Mouse (Mus musculus) lung, adult 2 months (tissue): ENCODE measurements around the gene Shroom3. TPM values are rescaled to one million over a fixed set of nuclear protein-coding genes. Genes with fewer than 3 reads are reported as not detected.

Experiments used
- DNase-seq: peaks from one replicate; pipeline ENCODE4 v3.0.0; 2022
- H3K4me1 ChIP-seq: fragments of 200-500 bp; 2 replicates; pipeline ENCODE4 v1.6.1; 2011; ENCODE audit warnings: low read length; ENCODE audit not compliant: control insufficient read depth, insufficient read depth
- H3K4me3 ChIP-seq: fragments of 200-500 bp; replicated peaks from 2 replicates; pipeline ENCODE3; 2011; ENCODE audit warnings: low read depth, mild to moderate bottlenecking, control low read depth, low read length; ENCODE audit errors: extremely low read depth
- CTCF ChIP-seq: fragments of 200-500 bp; IDR thresholded peaks from 2 replicates; pipeline ENCODE4 v1.5.1; 2011; ENCODE audit warnings: mild to moderate bottlenecking, low read length, control low read depth; ENCODE audit not compliant: insufficient read depth
- POLR2A ChIP-seq: fragments of 200-500 bp; IDR thresholded peaks from 2 replicates; pipeline ENCODE4 v1.6.1; 2011; ENCODE audit warnings: low read depth, mild to moderate bottlenecking, control low read depth, low read length, borderline replicate concordance; ENCODE audit errors: extremely low read depth
- WGBS: fragments of 180-500 bp; shearing (Covaris S2); methylation state at CpG from one replicate; pipeline ENCODE4 v1.1.7; 2018; 5-methylcytosine and 5-hydroxymethylcytosine counted together
- polyA plus RNA-seq: library from polyadenylated mRNA; depleted of rRNA; stranded (reverse); fragments of >200 nt; gene quantifications from 2 replicates; pipeline ENCODE4 v1.2.3, GENCODE M21; 2012

The Shroom3 gene
- polyA plus RNA-seq, 1 experiment: 63.6 TPM

DNA sequence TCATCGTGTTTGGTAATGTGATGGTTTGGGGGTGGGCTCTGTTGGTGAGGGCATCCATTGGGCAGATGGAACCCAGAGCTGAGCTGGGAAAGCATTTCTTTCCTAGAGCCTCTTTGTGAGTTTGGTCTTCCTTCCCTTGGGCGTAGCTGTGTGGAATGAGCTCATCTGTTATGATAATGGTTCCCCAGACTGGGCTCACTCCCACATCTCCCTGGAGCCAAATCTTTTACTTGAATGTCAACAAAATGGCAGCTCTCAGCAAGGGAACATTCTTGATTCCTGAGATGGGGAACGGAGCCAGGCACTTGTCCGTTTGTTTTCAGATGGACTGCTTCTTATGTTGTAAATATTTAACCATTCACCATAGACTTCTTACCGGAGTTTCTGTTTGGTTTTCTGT is 158.2 kb downstream of the Shroom3 start:
- Histone ChIP-seq H3K4me3 (no peak overlapping the region), H3K4me1 (peaks cover 33% of the 10 kb centered on the region)
- TF ChIP-seq CTCF (no peak), POLR2A (no peak)
- DNase-seq: peak; percentile 72
- whole genome bisulfite sequencing: 14% methylated on average over 5 of the region's 5 CpGs

DNA sequence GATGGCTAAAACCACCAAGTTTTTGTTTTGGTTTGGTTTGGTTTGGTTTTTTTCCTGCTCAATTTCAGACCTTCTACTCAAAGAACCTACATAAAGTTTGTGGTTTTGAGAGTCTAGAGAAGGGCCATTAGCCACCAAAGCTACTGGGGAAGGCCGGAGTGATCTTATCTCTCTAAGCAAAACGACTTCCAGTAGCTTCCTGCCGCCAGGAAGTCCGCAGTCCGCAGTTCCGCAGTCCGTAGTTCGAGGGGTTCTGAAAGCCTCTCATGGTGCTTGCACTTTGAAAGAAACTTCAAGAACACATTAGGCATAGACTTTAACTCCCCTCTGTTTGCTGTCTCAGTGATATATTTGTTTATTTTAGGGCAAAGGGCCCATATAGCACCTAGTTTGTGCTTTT is 159.2 kb downstream of the Shroom3 start:
- DNase-seq: no peak
- no peak overlapping the region for H3K4me3 ChIP-seq
- TF ChIP-seq CTCF (no peak), POLR2A (no peak)
- H3K4me1 ChIP-seq: peaks cover 31% of the 10 kb centered on the region
- WGBS: 13% methylated on average over 8 of the region's 8 CpGs

DNA sequence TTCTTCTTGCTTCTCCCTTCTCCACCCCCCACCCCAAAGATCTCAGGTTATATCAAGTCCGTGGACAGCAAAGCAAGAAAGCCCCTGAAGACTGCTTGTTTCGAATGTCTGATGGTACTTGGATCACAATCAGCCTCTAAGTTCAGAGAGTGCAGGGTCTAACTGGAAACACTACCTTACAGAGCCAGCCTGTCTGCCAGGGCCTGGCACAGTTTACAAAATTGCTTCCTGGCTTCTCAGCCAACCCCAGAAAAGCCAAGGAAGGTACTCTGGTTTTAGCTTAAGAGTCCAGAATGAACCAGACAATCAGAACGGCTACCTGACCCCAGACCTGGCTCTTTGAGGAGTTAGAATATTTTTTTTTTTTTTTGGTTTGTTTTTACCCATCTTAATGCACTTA is 159.6 kb downstream of the Shroom3 start:
- WGBS: 31% methylated on average over 3 of the region's 3 CpGs
- Histone ChIP-seq H3K4me1 (peaks cover 31% of the 10 kb centered on the region), H3K4me3 (no peak overlapping the region)
- peak; percentile 42 for DNase-seq
- no peak for TF ChIP-seq POLR2A
- no peak for TF ChIP-seq CTCF

DNA sequence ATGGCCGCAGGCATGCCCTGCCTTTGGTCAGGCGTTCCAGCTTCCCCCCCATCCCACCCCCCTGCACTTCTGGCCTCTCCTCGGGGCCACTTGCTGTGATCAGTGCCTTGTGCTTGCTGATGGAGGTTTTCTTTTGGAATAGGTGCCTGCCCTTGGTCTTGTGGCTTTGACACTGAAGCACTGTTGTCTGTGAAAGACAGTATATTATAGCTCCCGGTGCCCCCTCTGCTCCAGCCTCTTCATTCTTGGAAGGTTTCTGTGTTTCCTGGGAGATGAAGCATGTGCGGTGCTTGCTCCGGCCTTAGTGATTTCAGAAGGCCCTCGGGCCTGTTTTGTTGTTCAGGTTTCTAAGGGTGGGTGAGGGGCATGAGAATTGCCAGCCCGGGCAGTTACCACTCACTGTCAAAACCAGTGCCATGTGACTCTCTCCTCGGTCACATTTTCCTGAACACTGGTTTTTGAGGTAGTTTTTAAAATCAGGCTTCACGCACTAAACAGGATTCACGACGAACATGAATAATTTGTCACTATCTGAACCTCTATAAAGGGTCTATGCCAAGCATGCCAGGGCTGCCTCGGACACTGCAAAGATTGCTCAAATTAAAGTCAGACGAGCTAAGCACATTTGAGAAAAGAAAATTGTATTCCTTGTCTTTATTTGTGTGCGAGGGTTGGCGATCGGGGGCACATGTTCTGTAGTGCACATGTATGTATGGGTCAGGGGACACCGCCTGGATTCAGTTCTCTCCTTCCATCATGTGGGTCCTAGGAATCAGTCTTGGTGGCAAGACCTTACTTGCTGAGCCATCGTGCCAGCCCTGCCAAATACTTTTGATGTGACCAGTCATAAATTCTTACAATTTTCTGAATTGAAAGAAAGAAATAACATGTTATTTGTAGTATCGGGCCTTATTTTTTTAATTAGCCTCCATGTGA is 160.9 kb downstream of the Shroom3 start:
- no peak for DNase-seq
- Histone ChIP-seq H3K4me1 (peaks cover 24% of the 10 kb centered on the region), H3K4me3 (no peak overlapping the region)
- TF ChIP-seq POLR2A (no peak), CTCF (no peak)
- WGBS: 75% methylated on average over 20 of the region's 20 CpGs

DNA sequence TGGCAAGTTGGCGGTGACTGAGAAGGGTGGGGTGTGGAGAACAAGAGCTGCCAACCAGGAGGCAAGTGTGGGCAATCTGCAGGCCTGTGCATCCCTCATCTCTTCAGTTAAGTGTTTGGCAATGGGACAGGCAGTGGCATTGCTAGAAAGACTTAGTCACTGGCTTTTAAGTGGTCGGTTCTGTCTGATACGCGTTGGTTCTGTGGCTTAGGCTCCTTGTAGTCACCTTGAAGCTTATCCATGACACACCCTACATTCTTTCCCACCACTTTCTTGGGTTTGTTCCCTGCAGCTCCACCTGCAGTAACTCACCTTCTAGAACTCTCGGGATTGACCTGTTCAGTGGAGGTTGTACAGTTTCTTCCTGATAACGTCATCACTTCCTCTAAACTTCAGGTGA is 166.5 kb downstream of the Shroom3 start:
- WGBS: 62% methylated on average over 6 of the region's 6 CpGs
- TF ChIP-seq POLR2A: no peak
- no peak for DNase-seq
- peaks cover 5% of the 10 kb centered on the region for H3K4me1 ChIP-seq
- H3K4me3 ChIP-seq: no peak overlapping the region

DNA sequence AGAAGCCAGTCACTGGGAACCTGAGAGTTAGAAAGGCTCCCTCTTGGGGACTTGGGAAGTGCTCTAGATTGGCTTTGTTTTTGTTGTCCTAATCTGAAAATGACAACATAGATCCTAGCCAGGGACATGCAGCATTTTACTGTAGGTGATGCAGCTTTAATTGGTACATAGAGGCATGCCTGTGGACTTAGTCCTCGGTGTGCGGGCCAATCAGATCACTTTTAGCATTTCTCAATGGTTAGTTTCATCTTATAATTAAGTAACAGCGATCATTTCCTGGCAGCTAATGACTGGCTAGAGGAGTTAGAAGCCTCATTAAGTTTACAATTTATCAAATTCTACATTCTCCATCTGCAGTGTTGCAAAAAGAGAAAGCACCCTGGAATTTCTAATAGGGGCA is 167.7 kb downstream of the Shroom3 start:
- H3K4me3 ChIP-seq: no peak overlapping the region
- peaks cover 8% of the 10 kb centered on the region; the same call in 1 of the 2 replicates for H3K4me1 ChIP-seq
- 67% methylated on average over 3 of the region's 3 CpGs for WGBS
- TF ChIP-seq POLR2A: no peak
- TF ChIP-seq CTCF: no peak
- DNase-seq: no peak

DNA sequence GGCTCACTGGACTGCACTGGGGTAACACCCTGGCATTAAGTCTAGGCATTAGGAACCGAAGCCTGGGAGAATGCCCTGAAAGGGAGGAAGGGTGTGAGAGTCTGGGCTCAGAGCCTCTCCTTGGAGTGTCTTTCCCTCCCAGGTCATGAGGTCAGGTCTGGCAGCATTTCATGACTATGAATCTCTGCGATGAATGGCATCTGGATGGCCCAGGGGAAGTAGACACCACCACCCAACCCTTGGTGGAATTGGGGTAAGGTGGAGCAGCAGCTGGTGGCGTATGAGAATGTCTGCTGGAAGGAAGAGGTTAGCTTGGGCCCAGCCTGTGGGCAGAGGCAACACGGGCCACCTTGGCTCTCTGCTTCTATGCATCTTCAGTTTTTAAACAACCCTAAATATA is 171.7 kb downstream of the Shroom3 start:
- Histone ChIP-seq H3K4me1 (peaks cover 21% of the 10 kb centered on the region), H3K4me3 (no peak overlapping the region)
- DNase-seq: no peak
- TF ChIP-seq POLR2A: no peak
- no peak for TF ChIP-seq CTCF
- 44% methylated on average over 4 of the region's 4 CpGs for WGBS

DNA sequence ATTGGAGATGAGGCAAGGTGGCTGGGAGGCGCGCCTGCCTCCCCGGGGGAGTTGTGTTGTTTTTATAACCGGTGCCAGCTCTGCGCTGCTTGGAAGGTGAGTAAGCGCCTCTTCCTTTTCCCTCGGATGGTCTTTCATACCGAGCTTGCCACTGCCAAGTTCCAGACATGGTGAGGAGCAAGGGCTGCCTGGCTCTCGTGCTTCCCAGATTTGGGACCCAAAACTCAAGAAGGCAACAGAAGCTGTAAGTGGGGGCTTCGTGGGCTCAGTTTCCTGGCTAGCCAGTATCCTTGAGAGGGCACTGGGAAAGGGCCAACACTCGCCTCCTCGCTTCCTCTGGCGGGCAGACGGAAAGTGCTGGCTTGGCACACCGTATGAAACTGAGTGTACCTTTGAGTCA is 173.1 kb downstream of the Shroom3 start:
- peak; percentile 72; the same call in 1 of the 2 replicates for TF ChIP-seq POLR2A
- no peak for TF ChIP-seq CTCF
- Histone ChIP-seq H3K4me1 (peaks cover 30% of the 10 kb centered on the region), H3K4me3 (peak overlapping the region; percentile 81)
- WGBS: 11% methylated on average over 15 of the region's 15 CpGs
- peak; percentile 66 for DNase-seq

DNA sequence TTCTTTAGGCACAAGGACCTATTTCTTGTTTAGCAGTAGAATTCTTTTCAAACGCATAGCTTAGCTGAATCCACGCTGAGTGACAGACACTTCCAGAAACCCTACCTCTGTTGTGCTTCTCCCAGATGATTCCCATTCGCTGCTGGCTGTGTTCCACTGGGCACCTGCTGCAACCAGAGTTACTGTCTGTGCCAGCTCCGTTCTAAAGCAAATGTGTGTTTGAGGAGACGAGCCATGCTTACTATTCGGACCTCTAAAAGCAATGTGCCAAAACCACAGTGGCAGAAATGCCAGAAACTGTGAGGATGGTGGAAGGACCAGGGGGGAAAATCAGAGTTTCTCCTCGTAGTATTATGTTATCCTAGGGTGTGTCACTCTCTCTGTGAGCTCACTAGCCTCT is 173.9 kb downstream of the Shroom3 start:
- peak overlapping the region; percentile 64 for H3K4me3 ChIP-seq
- H3K4me1 ChIP-seq: peaks cover 38% of the 10 kb centered on the region
- WGBS: 33% methylated on average over 7 of the region's 7 CpGs
- TF ChIP-seq CTCF: no peak
- TF ChIP-seq POLR2A: no peak
- no peak for DNase-seq

DNA sequence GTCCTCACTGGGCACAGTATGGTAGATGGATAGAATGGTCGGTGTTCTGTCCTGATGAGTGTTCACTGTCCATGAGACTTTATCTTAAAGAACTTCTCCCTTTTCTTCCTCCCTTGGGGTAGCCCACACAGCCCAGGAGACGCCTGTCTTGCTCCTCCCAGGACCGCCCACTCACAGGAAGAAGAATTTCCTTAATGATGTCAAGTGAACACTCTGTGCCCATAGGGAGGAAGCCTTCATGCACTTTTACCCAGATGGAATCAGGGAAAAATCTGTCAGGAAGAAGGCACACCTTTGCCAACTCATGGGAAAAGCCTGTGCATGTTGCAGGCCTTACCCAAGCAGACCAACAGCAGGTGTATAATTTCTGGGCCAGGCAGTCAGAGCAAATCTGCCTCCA is 174.9 kb downstream of the Shroom3 start:
- H3K4me1 ChIP-seq: peaks cover 41% of the 10 kb centered on the region
- 47% methylated on average over 3 of the region's 3 CpGs for WGBS
- TF ChIP-seq POLR2A: peak; percentile 27; the same call in 1 of the 2 replicates
- TF ChIP-seq CTCF: no peak
- peak overlapping the region; percentile 64 for H3K4me3 ChIP-seq
- DNase-seq: no peak
